Mouse (Mus musculus): Measurements from ENCODE around the gene Mrap2. TPM values are rescaled to one million over a fixed set of nuclear protein-coding genes. Genes with fewer than 3 reads are reported as not detected.

Gene Mrap2
- polyA plus RNA-seq, 1 experiment: 0.02 TPM

GRCm38 (mm10) chr9:87168051-87168450, 23.9 kb downstream of the Mrap2 start:
- Histone ChIP-seq H3K27me3 (ENCODE audit: control insufficient read depth, insufficient read depth, insufficient read length) (peaks cover 22% of the 10 kb centered on the region), H3ac (ENCODE audit: control insufficient read depth, insufficient read length) (no peak overlapping the region), H3K79me2 (ENCODE audit: control insufficient read depth, insufficient read depth) (no peaks in the 10 kb centered on the region), H3K4me3 (no peak overlapping the region), H3K36me3 (ENCODE audit: control insufficient read depth, insufficient read depth) (no peaks in the 10 kb centered on the region), H3K4me2 (ENCODE audit: low read depth) (no peak overlapping the region)
- TF ChIP-seq POLR2A (IDR thresholded peaks at IDR 0.05; ENCODE audit: insufficient read length, low read depth): no peak

- no peak overlapping the region for H3K4me3 ChIP-seq
- TF ChIP-seq POLR2A (IDR thresholded peaks at IDR 0.05; ENCODE audit: insufficient read length, low read depth): no peak
- TF ChIP-seq POLR2AphosphoS2 (IDR thresholded peaks at IDR 0.05; ENCODE audit: insufficient read length, low read depth): no peak
- no peak for TF ChIP-seq CEBPB (IDR thresholded peaks at IDR 0.05; ENCODE audit: insufficient read depth, poor library complexity, severe bottlenecking)
- no peak for TF ChIP-seq USF1 (IDR thresholded peaks at IDR 0.05; ENCODE audit: low read depth)
- TF ChIP-seq E2F4 (IDR thresholded peaks at IDR 0.05; ENCODE audit: insufficient read depth): no peak
- no peak for TF ChIP-seq TCF3 (IDR thresholded peaks at IDR 0.05; ENCODE audit: insufficient read length, low read depth)
- no peak for TF ChIP-seq MYOD1 (IDR thresholded peaks at IDR 0.05; ENCODE audit: control insufficient read depth in 1 of 3, insufficient read length in 2 of 3, low read depth in 2 of 3)
- TF ChIP-seq SRF (IDR thresholded peaks at IDR 0.05; ENCODE audit: control insufficient read depth, insufficient read length, low read depth): no peak
- TF ChIP-seq REST (IDR thresholded peaks at IDR 0.05; ENCODE audit: insufficient read depth, insufficient read length): no peak
- no peak for TF ChIP-seq MYOG (IDR thresholded peaks at IDR 0.05; ENCODE audit: control insufficient read depth in 1 of 3, insufficient read depth in 1 of 3, insufficient read length in 2 of 3, low read depth in 2 of 3)
- no peak for TF ChIP-seq MAX (IDR thresholded peaks at IDR 0.05; ENCODE audit: low read depth)
- no peak for TF ChIP-seq TCF12 (IDR thresholded peaks at IDR 0.05; ENCODE audit: insufficient read depth, poor library complexity, severe bottlenecking)
Measured at GRCm38 (mm10) chr9:87169144-87169543, 25.0 kb downstream of the Mrap2 start.

GRCm38 (mm10) chr9:87170891-87171290, 26.8 kb downstream of the Mrap2 start:
- Histone ChIP-seq H3K4me2 (ENCODE audit: low read depth) (no peak overlapping the region), H3K36me3 (ENCODE audit: control insufficient read depth, insufficient read depth) (no peaks in the 10 kb centered on the region), H3K4me3 (no peak overlapping the region), H3ac (ENCODE audit: control insufficient read depth, insufficient read length) (no peak overlapping the region), H3K79me2 (ENCODE audit: control insufficient read depth, insufficient read depth) (no peaks in the 10 kb centered on the region), H3K27me3 (ENCODE audit: control insufficient read depth, insufficient read depth, insufficient read length) (peaks cover 10% of the 10 kb centered on the region)
- no peak for TF ChIP-seq TCF12 (IDR thresholded peaks at IDR 0.05; ENCODE audit: insufficient read depth, poor library complexity, severe bottlenecking)
- TF ChIP-seq USF1 (IDR thresholded peaks at IDR 0.05; ENCODE audit: low read depth): no peak
- TF ChIP-seq TCF3 (IDR thresholded peaks at IDR 0.05; ENCODE audit: insufficient read length, low read depth): no peak
- TF ChIP-seq E2F4 (IDR thresholded peaks at IDR 0.05; ENCODE audit: insufficient read depth): no peak
- TF ChIP-seq MYOD1 (IDR thresholded peaks at IDR 0.05; ENCODE audit: control insufficient read depth in 1 of 3, insufficient read length in 2 of 3, low read depth in 2 of 3): no peak

More at GRCm38 (mm10) chr9:87169144-87169543, 25.0 kb downstream of the Mrap2 start:
- H3K36me3 ChIP-seq (ENCODE audit: control insufficient read depth, insufficient read depth): no peaks in the 10 kb centered on the region
- no peaks in the 10 kb centered on the region for H3K79me2 ChIP-seq (ENCODE audit: control insufficient read depth, insufficient read depth)
- no peak overlapping the region for H3K4me2 ChIP-seq (ENCODE audit: low read depth)
- H3K27me3 ChIP-seq (ENCODE audit: control insufficient read depth, insufficient read depth, insufficient read length): peaks cover 19% of the 10 kb centered on the region
- no peak overlapping the region for H3ac ChIP-seq (ENCODE audit: control insufficient read depth, insufficient read length)

GRCm38 (mm10) chr9:87171517-87171916, 27.4 kb downstream of the Mrap2 start:
- Histone ChIP-seq H3K4me3 (no peak overlapping the region), H3K4me2 (ENCODE audit: low read depth) (no peak overlapping the region), H3ac (ENCODE audit: control insufficient read depth, insufficient read length) (no peak overlapping the region), H3K79me2 (ENCODE audit: control insufficient read depth, insufficient read depth) (no peaks in the 10 kb centered on the region), H3K36me3 (ENCODE audit: control insufficient read depth, insufficient read depth) (no peaks in the 10 kb centered on the region), H3K27me3 (ENCODE audit: control insufficient read depth, insufficient read depth, insufficient read length) (peaks cover 10% of the 10 kb centered on the region)
- TF ChIP-seq E2F4 (IDR thresholded peaks at IDR 0.05; ENCODE audit: insufficient read depth) (no peak), MYOD1 (IDR thresholded peaks at IDR 0.05; ENCODE audit: control insufficient read depth in 1 of 3, insufficient read length in 2 of 3, low read depth in 2 of 3) (no peak), CEBPB (IDR thresholded peaks at IDR 0.05; ENCODE audit: insufficient read depth, poor library complexity, severe bottlenecking) (no peak), POLR2AphosphoS2 (IDR thresholded peaks at IDR 0.05; ENCODE audit: insufficient read length, low read depth) (no peak), SRF (IDR thresholded peaks at IDR 0.05; ENCODE audit: control insufficient read depth, insufficient read length, low read depth) (no peak), POLR2A (IDR thresholded peaks at IDR 0.05; ENCODE audit: insufficient read length, low read depth) (no peak), REST (IDR thresholded peaks at IDR 0.05; ENCODE audit: insufficient read depth, insufficient read length) (no peak), TCF3 (IDR thresholded peaks at IDR 0.05; ENCODE audit: insufficient read length, low read depth) (no peak)

- Histone ChIP-seq H3ac (ENCODE audit: control insufficient read depth, insufficient read length) (no peak overlapping the region), H3K4me3 (no peak overlapping the region), H3K27me3 (ENCODE audit: control insufficient read depth, insufficient read depth, insufficient read length) (no peaks in the 10 kb centered on the region), H3K4me2 (ENCODE audit: low read depth) (no peak overlapping the region), H3K36me3 (ENCODE audit: control insufficient read depth, insufficient read depth) (no peaks in the 10 kb centered on the region), H3K79me2 (ENCODE audit: control insufficient read depth, insufficient read depth) (no peaks in the 10 kb centered on the region)
- TF ChIP-seq TCF12 (IDR thresholded peaks at IDR 0.05; ENCODE audit: insufficient read depth, poor library complexity, severe bottlenecking): no peak
- no peak for TF ChIP-seq TCF3 (IDR thresholded peaks at IDR 0.05; ENCODE audit: insufficient read length, low read depth)
- no peak for TF ChIP-seq E2F4 (IDR thresholded peaks at IDR 0.05; ENCODE audit: insufficient read depth)
- no peak for TF ChIP-seq POLR2AphosphoS2 (IDR thresholded peaks at IDR 0.05; ENCODE audit: insufficient read length, low read depth)
- TF ChIP-seq MYOD1 (IDR thresholded peaks at IDR 0.05; ENCODE audit: control insufficient read depth in 1 of 3, insufficient read length in 2 of 3, low read depth in 2 of 3): no peak
- TF ChIP-seq USF1 (IDR thresholded peaks at IDR 0.05; ENCODE audit: low read depth): no peak
- TF ChIP-seq MAX (IDR thresholded peaks at IDR 0.05; ENCODE audit: low read depth): no peak
- no peak for TF ChIP-seq CEBPB (IDR thresholded peaks at IDR 0.05; ENCODE audit: insufficient read depth, poor library complexity, severe bottlenecking)
- TF ChIP-seq MYOG (IDR thresholded peaks at IDR 0.05; ENCODE audit: control insufficient read depth in 1 of 3, insufficient read depth in 1 of 3, insufficient read length in 2 of 3, low read depth in 2 of 3): no peak
- TF ChIP-seq POLR2A (IDR thresholded peaks at IDR 0.05; ENCODE audit: insufficient read length, low read depth): no peak
- TF ChIP-seq SRF (IDR thresholded peaks at IDR 0.05; ENCODE audit: control insufficient read depth, insufficient read length, low read depth): no peak
- TF ChIP-seq REST (IDR thresholded peaks at IDR 0.05; ENCODE audit: insufficient read depth, insufficient read length): no peak
Measured at GRCm38 (mm10) chr9:87178534-87178933, 34.4 kb downstream of the Mrap2 start.
